Mouse (Mus musculus) gastrocnemius, adult 8-10 months (tissue): ENCODE results near the gene Lce1i. TPM values are rescaled to one million over a fixed set of nuclear protein-coding genes. Genes with fewer than 3 reads are reported as not detected.
"Not testable (repeated sequence)": the region's sequence is repeated elsewhere in the genome, so short reads cannot be mapped to it uniquely, and the experiment has no call there.

ENCODE experiments used
- DNase-seq, 2 experiments: peaks; one replicate each; pipeline ENCODE4 v3.0.0; 2022; ENCODE audit warnings: low spot score in 2 of 2
- total RNA-seq, 4 experiments: library from RNA; stranded (reverse); gene quantifications; 2 replicates each; pipeline ENCODE4 v1.2.4; 2022

Lce1i gene
- not detected for total RNA-seq

GRCm38 (mm10) chr3:92778799-92779198, at the start of gene Lce1i:
Gene Lce1i, minus strand, starts transcription at chr3:92778899.
- DNase-seq, result no peak

DNA sequence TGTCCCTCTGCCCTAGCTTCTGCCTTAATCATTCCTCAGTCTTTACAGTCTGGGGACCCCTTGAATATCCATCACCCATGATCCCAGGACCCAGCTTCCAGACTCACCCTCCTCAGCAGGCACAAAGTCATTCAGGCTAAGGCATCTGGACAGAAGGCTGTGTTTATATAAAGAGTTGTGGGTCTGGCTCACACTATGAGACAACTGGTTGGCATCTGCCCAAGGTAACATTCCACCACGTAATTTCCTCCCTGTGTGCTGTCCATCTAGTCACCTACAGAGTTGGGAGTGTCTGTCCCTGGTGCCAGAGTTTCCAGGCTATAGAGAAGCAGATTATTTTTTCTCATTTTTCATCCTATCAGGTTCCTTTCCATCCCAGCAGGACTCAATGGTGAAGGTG, 48.4 kb upstream of the Lce1i start, which contains the start of gene Kprp:
Gene Kprp (minus strand): TSS at position 140 of the 400 bp plus-strand sequence.
- no peak for DNase-seq

DNA sequence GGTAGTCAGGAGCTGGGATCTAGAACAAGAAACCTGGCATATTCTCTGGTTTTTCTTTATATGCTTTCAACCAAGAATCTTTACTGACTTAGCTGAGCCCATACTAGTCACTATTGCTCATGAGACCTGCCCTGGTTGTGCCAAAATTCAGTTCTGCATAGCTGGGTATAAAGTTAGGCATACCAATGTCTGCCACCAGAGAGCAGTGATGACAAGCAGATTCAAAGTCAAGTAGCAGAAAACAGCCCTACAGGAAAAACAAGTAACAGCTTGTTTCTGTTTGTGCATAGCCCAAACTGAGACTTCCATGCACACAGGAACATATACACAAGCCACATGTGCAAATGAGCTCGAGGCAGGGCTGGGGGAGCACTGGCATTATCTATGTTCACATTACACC, 47.1 kb upstream of the Lce1i start:
- DNase-seq, result no peak

DNA sequence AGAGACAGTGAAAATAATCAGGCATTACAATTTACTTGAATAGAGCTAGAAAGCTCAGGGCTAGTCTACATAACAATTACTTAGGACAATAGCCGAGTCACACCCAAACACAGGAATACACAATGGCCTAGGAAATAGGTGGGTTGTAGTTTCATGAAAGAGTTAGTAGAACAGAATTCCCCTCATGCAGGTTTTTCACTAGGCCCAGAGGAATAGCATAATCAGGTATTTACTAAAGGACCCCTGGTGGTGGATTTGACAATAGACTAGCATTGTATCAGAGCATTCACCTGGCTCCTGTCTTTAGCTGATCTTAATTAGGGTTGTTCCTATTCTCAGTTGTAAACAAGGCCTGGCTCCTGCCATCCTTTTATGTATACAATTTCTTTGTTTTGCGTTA, 37.3 kb upstream of the Lce1i start:
- DNase-seq, result not testable (repeated sequence)

GRCm38 (mm10) chr3:92815581-92815980, 36.9 kb upstream of the Lce1i start:
- no peak for DNase-seq

DNA sequence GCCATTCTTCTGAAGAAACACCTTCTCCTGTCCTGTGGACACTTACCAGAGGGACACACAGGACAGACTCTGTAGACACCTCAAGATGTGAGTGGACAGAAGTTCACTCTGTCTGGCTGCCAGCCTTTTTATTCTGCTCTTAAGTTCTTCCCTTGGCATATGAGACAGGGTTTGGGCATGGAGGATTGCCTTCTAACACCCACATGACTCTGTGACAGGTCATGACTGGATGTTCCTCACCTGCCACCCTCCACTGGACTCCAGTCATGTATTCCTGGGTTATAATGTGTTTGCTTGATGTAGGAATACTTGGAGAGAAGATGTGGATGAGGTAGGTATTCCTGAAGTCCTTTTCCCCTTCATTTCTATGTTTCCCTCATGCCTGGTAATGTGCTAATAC, 29.1 kb upstream of the Lce1i start, which contains the start of gene Lce1k:
Gene Lce1k (minus strand): TSS at position 101 of the 400 bp plus-strand sequence.
- DNase-seq, result no peak

GRCm38 (mm10) chr3:92790414-92790813, 11.7 kb upstream of the Lce1i start, which contains the start of gene Lce1j:
Gene Lce1j, minus strand, starts transcription at chr3:92790514.
- DNase-seq, result no peak

GRCm38 (mm10) chr3:92771573-92771972, 7.1 kb downstream of the Lce1i start:
- no peak for DNase-seq

DNA sequence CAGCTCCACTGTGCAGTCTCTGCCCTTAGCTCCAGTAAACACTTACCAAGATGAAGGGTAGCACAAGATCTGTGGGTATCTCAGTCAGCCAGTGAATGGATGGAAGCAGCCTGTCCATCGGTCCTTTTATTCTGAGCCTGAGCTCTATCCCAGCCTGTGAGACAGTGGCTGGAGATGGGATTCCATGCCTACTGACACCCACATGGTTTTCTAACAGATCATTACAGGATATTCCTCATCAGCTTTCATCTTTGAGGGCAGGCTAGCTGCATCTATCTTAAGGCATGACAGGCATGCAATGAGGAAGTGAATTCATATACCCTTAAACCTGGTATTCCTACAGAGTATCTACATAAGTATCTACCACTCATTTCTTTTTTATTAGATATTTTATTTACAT, 13.7 kb downstream of the Lce1i start, which contains the start of gene Lce1h:
Gene Lce1h (minus strand): TSS at position 101 of the 400 bp plus-strand sequence.
- no peak for DNase-seq

- DNase-seq, result no peak
These were observed 25.5 kb downstream of the Lce1i start for GRCm38 (mm10) chr3:92753197-92753596.

GRCm38 (mm10) chr3:92752238-92752637, 26.5 kb downstream of the Lce1i start, which contains the start of gene Lce1g:
Gene Lce1g, minus strand, starts transcription at chr3:92752338.
- DNase-seq, result no peak

DNA sequence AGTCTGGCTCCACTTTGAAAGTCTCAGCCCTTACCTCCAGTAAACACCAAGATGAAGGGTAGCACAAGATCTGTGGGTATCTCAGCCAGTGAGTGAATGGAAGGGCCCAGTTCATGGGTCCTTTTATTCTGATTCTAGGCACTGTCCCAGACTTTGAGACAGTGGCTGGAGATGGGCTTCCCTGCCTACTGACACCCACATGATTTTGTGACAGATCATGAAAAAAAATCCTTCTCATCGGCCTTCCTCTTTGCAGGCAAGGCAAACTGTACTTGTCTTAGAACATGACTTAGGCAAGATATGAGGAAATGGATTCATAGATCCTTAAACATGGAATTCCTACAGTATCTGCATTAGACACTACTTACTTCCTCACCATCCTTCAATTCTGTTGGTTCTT, 39.7 kb downstream of the Lce1i start, which contains the start of gene Gm38119:
Gene Gm38119 (minus strand): TSS at position 101 of the 400 bp plus-strand sequence.
- DNase-seq, result no peak

Other genes with a start within 250 kb of the Lce1i start
- gene 2310046K23Rik, start 244.4 kb downstream of the Lce1i start, total RNA-seq, result not detected
- not detected for gene Ivl, start 205.2 kb downstream of the Lce1i start, total RNA-seq
- gene Smcp, start 189.9 kb downstream of the Lce1i start, total RNA-seq, result not detected
- gene 2210017I01Rik, start 171.4 kb downstream of the Lce1i start, total RNA-seq, result not detected
- gene Lce6a, start 157.2 kb downstream of the Lce1i start, total RNA-seq, result not detected
- gene Lce1a1, start 130.6 kb downstream of the Lce1i start, total RNA-seq, result not detected
- gene Lce1b, start 122.0 kb downstream of the Lce1i start, total RNA-seq, result not detected
- not detected for gene Lce1a2, start 108.6 kb downstream of the Lce1i start, total RNA-seq
- gene Lce1c, start 99.7 kb downstream of the Lce1i start, total RNA-seq, result not detected
- gene Lce1d, start 91.7 kb downstream of the Lce1i start, total RNA-seq, result not detected
- gene Lce1e, start 69.8 kb downstream of the Lce1i start, total RNA-seq, result not detected
- not detected for gene Lce1f, start 58.5 kb downstream of the Lce1i start, total RNA-seq
- not detected for gene Gm38119, start 39.8 kb downstream of the Lce1i start, total RNA-seq
- gene Lce1g, start 26.6 kb downstream of the Lce1i start, total RNA-seq, result not detected
- not detected for gene Lce1h, start 13.8 kb downstream of the Lce1i start, total RNA-seq
- gene Lce1j, start 11.6 kb upstream of the Lce1i start, total RNA-seq, result not detected
- not detected for gene Lce1k, start 29.0 kb upstream of the Lce1i start, total RNA-seq
- gene Kprp, start 48.3 kb upstream of the Lce1i start, total RNA-seq, result not detected
- not detected for gene Lce1l, start 72.4 kb upstream of the Lce1i start, total RNA-seq
- not detected for gene 2310050C09Rik, start 91.3 kb upstream of the Lce1i start, total RNA-seq
- not detected for gene Lce3a, start 147.3 kb upstream of the Lce1i start, total RNA-seq
- gene Lce3b, start 154.1 kb upstream of the Lce1i start, total RNA-seq, result not detected
- not detected for gene Lce3c, start 165.6 kb upstream of the Lce1i start, total RNA-seq
- not detected for gene Lce3d, start 178.5 kb upstream of the Lce1i start, total RNA-seq
- not detected for gene Lce3e, start 188.2 kb upstream of the Lce1i start, total RNA-seq
- gene Lce3f, start 213.3 kb upstream of the Lce1i start, total RNA-seq, result not detected
- gene Crct1, start 236.8 kb upstream of the Lce1i start, total RNA-seq, result not detected
- not detected for gene Lce1m, start 240.2 kb upstream of the Lce1i start, total RNA-seq